In genomic region chr9:102310431-102310830, GRCm38 (mm10) we compare ENCODE assay signal across 11 mouse cellular contexts. TPM values are rescaled to one million over a fixed set of nuclear protein-coding genes. Genes with fewer than 3 reads are reported as not detected.
A peak's percentile ranks its signal among the peaks of the same experiment; 100 is the strongest.
DNase-seq lines count a peak whose midpoint lies in the region; ATAC-seq and TF ChIP-seq lines count a peak whose summit lies in the region.
"Had no signal": no experiment of that assay in that cellular context is flagged by ENCODE, and none has a peak within 500 bp of the region (broad histone marks: within the 10 kb centered on the region; RNA-seq: fewer than 3 reads in every experiment).

No protein-coding gene starts in this region.

- peak; percentile 28 for DNase-seq in heart, adult 8-10 months (ENCODE audit: low spot score)
- no peak for DNase-seq in heart, postnatal 14 days
- peak; percentile 45 for DNase-seq in kidney, postnatal 14 days
- DNase-seq in frontal cortex, adult 2 months (ENCODE audit: extremely low spot score in 1 of 2, low spot score in 1 of 2) = no peak
- no peak for DNase-seq in gastrocnemius, adult 2 months
- DNase-seq: right cerebral cortex, adult 18-20 months had no signal

- intact Hi-C loops in heart, postnatal 14 days (cut with DNase I) = no loop called here
- intact Hi-C loops in gastrocnemius, adult 2 months (cut with DNase I) = no loop called here

- no peak overlapping the region for H3K4me3 ChIP-seq in neural tube, embryonic 13.5 days
- no peak overlapping the region for H3K4me3 ChIP-seq in neural tube, embryonic 15.5 days (replicated peaks)
- no peak overlapping the region for H3K4me3 ChIP-seq in gastrocnemius, adult 2 months
- H3K4me3 ChIP-seq: left cerebral cortex, adult 2 months had no signal

- H3K9me3 ChIP-seq in neural tube, embryonic 13.5 days = no peaks in the 10 kb centered on the region; the same call in 1 of the 2 replicates
- H3K9me3 ChIP-seq in neural tube, embryonic 15.5 days (replicated peaks) = no peaks in the 10 kb centered on the region

- WGBS in neural tube, embryonic 13.5 days = 29% methylated on average over 3 of the region's 3 CpGs
- WGBS in neural tube, embryonic 15.5 days = 29% methylated on average over 3 of the region's 3 CpGs

- H3K36me3 ChIP-seq in neural tube, embryonic 13.5 days = no peaks in the 10 kb centered on the region
- no peaks in the 10 kb centered on the region for H3K36me3 ChIP-seq in neural tube, embryonic 15.5 days

- no peak overlapping the region for H3K4me2 ChIP-seq in neural tube, embryonic 13.5 days
- no peak overlapping the region for H3K4me2 ChIP-seq in neural tube, embryonic 15.5 days

- peaks cover 39% of the 10 kb centered on the region for H3K4me1 ChIP-seq in neural tube, embryonic 13.5 days (replicated peaks)
- H3K4me1 ChIP-seq in neural tube, embryonic 15.5 days = peaks cover 43% of the 10 kb centered on the region

- 0 out of 2 replicates have a peak overlapping the region, but pooled peaks have one; percentile 23 for H3K27ac ChIP-seq in neural tube, embryonic 13.5 days (replicated peaks)
- H3K27ac ChIP-seq in neural tube, embryonic 15.5 days (replicated peaks) = no peak overlapping the region
- no peak overlapping the region for H3K27ac ChIP-seq in gastrocnemius, adult 2 months
- H3K27ac ChIP-seq: left cerebral cortex, adult 2 months had no signal

- H3K27me3 ChIP-seq in neural tube, embryonic 13.5 days = peaks cover 5% of the 10 kb centered on the region; the same call in 1 of the 2 replicates
- H3K27me3 ChIP-seq in neural tube, embryonic 15.5 days (replicated peaks) = no peaks in the 10 kb centered on the region

- no peak for TF ChIP-seq CTCF in gastrocnemius, adult 2 months (IDR thresholded peaks at IDR 0.05)

- no peak for ATAC-seq in neural tube, embryonic 13.5 days (ENCODE audit: low read depth)
- ATAC-seq in neural tube, embryonic 15.5 days (ENCODE audit: low FRiP score) = no peak
- no peak for ATAC-seq in granulocyte monocyte progenitor cell, adult 5-6 weeks (replicated peaks; ENCODE audit: poor library complexity, severe bottlenecking)
- ATAC-seq: inflammation-experienced regulatory T-cells, adult 6 months had no signal

- H3K9ac ChIP-seq in neural tube, embryonic 13.5 days = no peak overlapping the region
- H3K9ac ChIP-seq in neural tube, embryonic 15.5 days (replicated peaks) = no peak overlapping the region

RNA-seq across cellular contexts. Expression of gene Ephb1, which starts 44.1 kb away (rescaled TPM):
- total RNA-seq in heart, adult 8-10 months (2022) = 10 to 100 TPM; 21.2 to 26.3 (median 24.3) TPM
- total RNA-seq in heart, postnatal 14 days (2021) = 10 to 100 TPM; 10.8 to 12.7 TPM
- 30.4 and 33.6 TPM in 2 replicates for polyA plus RNA-seq in neural tube, embryonic 13.5 days (2015; fragmentation: Nextera tagmentation; extraction: Ambion mirVana)
- polyA plus RNA-seq in neural tube, embryonic 15.5 days (2015; fragmentation: Nextera tagmentation; extraction: Ambion mirVana) = 33.0 and 38.8 TPM in 2 replicates
- total RNA-seq in granulocyte monocyte progenitor cell, adult 5-6 weeks (2014; fragmentation: Nextera tagmentation) = not detected in 2 replicates
- total RNA-seq in granulocyte monocyte progenitor cell, adult 5-6 weeks (2017) = not detected in 2 replicates
- polyA plus RNA-seq in frontal cortex, adult 2 months (2012; rRNA removed) = 20.5 and 22.9 TPM in 2 replicates
- 1 to 10 TPM in 1 of 2 experiments, under 1 TPM in 1; 0.48 to 1.0 TPM for total RNA-seq in gastrocnemius, adult 2 months (2021)
- polyA plus RNA-seq: inflammation-experienced regulatory T-cells, adult 6 months had no signal

Comparison
In these comparisons a context has a peak if more than half of its experiments do, and no peak if none do; other contexts are left out.
1. DNase-seq: peak in heart, adult 8-10 months (single experiment) and kidney, postnatal 14 days (single experiment); none in heart, postnatal 14 days (0 of 2), frontal cortex, adult 2 months (0 of 2) and gastrocnemius, adult 2 months (single experiment).
2. RNA of gene Ephb1, which starts 44.1 kb away (total RNA-seq): 21.2 to 26.3 TPM in heart, adult 8-10 months and 10.8 to 12.7 TPM in heart, postnatal 14 days; 0.48 to 1.0 TPM in gastrocnemius, adult 2 months and not detected in granulocyte monocyte progenitor cell, adult 5-6 weeks; every median in the first group is over 4 times any median in the second.